Mouse (Mus musculus) limb, embryonic 15.5 days (tissue): Measurements from ENCODE around the gene Actr3b. TPM values are rescaled to one million over a fixed set of nuclear protein-coding genes. Genes with fewer than 3 reads are reported as not detected.
"Not testable (repeated sequence)": the region's sequence is repeated elsewhere in the genome, so short reads cannot be mapped to it uniquely, and the experiment has no call there.

Experiments used
- ATAC-seq: fragments of 200-750 bp; cut with Nextera tagmentation; 2 replicates; pipeline ENCODE4 v1.8.0; 2017; ENCODE audit warnings: low read depth, moderate TSS enrichment; ENCODE audit not compliant: insufficient number of reproducible peaks, low FRiP score, low TSS enrichment
- H3K27ac ChIP-seq: fragments of 300-500 bp; sonication (generic); 2 replicates; pipeline ENCODE4 v1.5.1; 2015; ENCODE audit warnings: moderate library complexity, mild to moderate bottlenecking, inconsistent platforms
- H3K27me3 ChIP-seq: fragments of 300-500 bp; sonication (generic); 2 replicates; pipeline ENCODE4 v1.6.1; 2015; ENCODE audit warnings: inconsistent platforms
- H3K36me3 ChIP-seq: fragments of 300-500 bp; sonication (generic); 2 replicates; pipeline ENCODE4 v1.6.1; 2015; ENCODE audit warnings: inconsistent platforms
- H3K4me1 ChIP-seq: fragments of 300-500 bp; sonication (generic); 2 replicates; pipeline ENCODE4 v1.6.1; 2015; ENCODE audit warnings: inconsistent platforms
- H3K4me2 ChIP-seq: fragments of 300-500 bp; sonication (generic); 2 replicates; pipeline ENCODE4 v1.6.1; 2015; ENCODE audit warnings: mild to moderate bottlenecking, inconsistent platforms
- H3K4me3 ChIP-seq: fragments of 300-500 bp; sonication (generic); 2 replicates; pipeline ENCODE4 v1.5.1; 2015; ENCODE audit warnings: mild to moderate bottlenecking, inconsistent platforms
- H3K9ac ChIP-seq: fragments of 300-500 bp; sonication (generic); 2 replicates; pipeline ENCODE4 v1.6.1; 2015; ENCODE audit warnings: inconsistent platforms
- H3K9me3 ChIP-seq: fragments of 300-500 bp; sonication (generic); 2 replicates; pipeline ENCODE4 v1.6.1; 2016; ENCODE audit warnings: inconsistent platforms
- WGBS: fragments of 180-500 bp; shearing (Covaris S2); methylation state at CpG from one replicate; pipeline ENCODE4 v1.1.7; 2015; 5-methylcytosine and 5-hydroxymethylcytosine counted together
- polyA plus RNA-seq: library from polyadenylated mRNA; unstranded; fragments of >200 nt; fragmentation: Nextera tagmentation; extraction: Ambion mirVana; gene quantifications from 2 replicates; pipeline ENCODE4 v1.2.1, GENCODE M21; 2015

Gene Actr3b
- polyA plus RNA-seq, 1 experiment from 2014 or later, result 4.2 TPM

DNA sequence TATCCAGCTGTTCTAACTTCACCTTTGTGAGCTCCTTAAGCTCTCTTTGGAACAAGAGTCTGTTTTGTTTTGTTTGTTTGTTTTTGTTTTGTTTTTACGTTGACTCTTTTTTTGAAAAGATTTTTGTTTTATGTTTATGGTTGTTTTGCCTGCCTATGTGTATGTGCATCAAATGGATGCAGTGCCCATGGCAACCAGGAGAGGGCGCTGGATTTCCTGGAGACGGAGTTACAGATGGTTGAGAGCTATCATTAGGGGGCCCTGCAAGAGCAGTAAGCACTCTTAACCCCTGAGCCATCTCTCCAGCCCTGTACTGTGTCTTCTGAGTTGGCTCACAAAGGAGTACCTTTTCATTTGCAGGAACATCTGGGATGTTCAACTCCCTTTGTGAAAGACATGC is 110.8 kb downstream of the Actr3b start:
- Histone ChIP-seq H3K27ac (no peak overlapping the region), H3K9me3 (no peaks in the 10 kb centered on the region), H3K4me2 (no peak overlapping the region), H3K4me3 (no peak overlapping the region), H3K9ac (no peak overlapping the region), H3K4me1 (peaks cover 8% of the 10 kb centered on the region; the same call in 1 of the 2 replicates), H3K27me3 (no peaks in the 10 kb centered on the region), H3K36me3 (no peaks in the 10 kb centered on the region)
- 61% methylated on average over 3 of the region's 3 CpGs for WGBS
- no peak for ATAC-seq

DNA sequence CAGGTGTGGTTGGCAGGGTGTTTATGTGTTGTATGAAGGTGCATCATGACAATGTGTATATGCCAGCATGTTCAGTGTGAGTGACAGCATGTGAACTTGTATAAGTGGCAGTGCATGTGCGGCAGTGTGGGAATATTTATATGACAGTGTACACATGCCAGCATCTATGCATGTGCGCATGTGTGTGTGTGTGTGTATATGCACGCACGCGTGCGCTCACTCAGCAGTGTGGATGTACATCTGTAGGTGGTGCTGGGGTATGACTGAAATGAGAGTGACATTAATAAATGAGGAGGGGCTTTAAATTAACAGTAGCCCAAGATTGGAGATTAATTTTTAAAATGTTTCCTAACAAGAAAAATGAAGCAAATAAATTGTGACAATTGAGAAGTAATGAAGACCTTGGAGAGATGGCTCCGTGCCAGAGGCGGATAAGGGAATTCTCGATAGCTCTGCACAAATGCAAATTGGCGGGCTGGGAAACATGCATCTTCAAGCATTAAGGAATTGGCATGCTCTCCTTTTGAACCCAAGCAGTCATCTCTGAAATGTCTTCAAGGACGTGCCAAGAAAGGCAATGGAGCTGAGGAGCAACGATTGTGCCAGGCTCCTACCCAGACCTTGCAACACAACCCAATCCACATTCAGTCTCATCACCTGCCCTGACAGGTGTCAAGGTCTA is 111.7 kb downstream of the Actr3b start:
- H3K9me3 ChIP-seq, result no peaks in the 10 kb centered on the region
- 86% methylated on average over 12 of the region's 12 CpGs for WGBS
- H3K36me3 ChIP-seq, result no peaks in the 10 kb centered on the region
- H3K27ac ChIP-seq, result no peak overlapping the region
- H3K27me3 ChIP-seq, result no peaks in the 10 kb centered on the region
- H3K4me3 ChIP-seq, result no peak overlapping the region
- ATAC-seq, result no peak
- no peak overlapping the region for H3K9ac ChIP-seq
- H3K4me2 ChIP-seq, result no peak overlapping the region
- peaks cover 8% of the 10 kb centered on the region; the same call in 1 of the 2 replicates for H3K4me1 ChIP-seq

DNA sequence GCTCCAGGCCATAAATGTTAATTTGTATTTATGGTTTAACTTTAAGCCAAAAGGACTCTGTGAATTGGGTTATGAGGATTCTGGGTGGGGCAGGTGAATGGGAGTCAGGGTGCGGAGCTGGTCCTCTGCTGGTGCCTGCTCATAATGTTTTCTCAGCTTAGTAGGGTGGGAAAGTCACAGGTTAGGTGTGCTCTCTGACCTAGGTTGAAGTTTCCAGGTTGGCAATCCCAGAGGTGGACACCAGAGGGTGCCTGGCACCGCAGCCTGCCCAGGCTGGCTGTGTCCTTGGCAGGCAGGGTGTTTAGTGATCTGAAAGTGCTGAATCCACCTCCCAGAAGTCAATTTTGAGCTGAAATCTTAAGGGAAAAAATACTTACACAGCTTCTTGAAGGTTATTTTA is 113.2 kb downstream of the Actr3b start:
- no peaks in the 10 kb centered on the region for H3K9me3 ChIP-seq
- 65% methylated on average over 2 of the region's 2 CpGs for WGBS
- H3K4me3 ChIP-seq, result no peak overlapping the region
- no peak overlapping the region for H3K27ac ChIP-seq
- H3K9ac ChIP-seq, result no peak overlapping the region
- no peaks in the 10 kb centered on the region for H3K27me3 ChIP-seq
- H3K36me3 ChIP-seq, result no peaks in the 10 kb centered on the region
- no peak overlapping the region for H3K4me2 ChIP-seq
- no peak for ATAC-seq
- peaks cover 8% of the 10 kb centered on the region; the same call in 1 of the 2 replicates for H3K4me1 ChIP-seq

DNA sequence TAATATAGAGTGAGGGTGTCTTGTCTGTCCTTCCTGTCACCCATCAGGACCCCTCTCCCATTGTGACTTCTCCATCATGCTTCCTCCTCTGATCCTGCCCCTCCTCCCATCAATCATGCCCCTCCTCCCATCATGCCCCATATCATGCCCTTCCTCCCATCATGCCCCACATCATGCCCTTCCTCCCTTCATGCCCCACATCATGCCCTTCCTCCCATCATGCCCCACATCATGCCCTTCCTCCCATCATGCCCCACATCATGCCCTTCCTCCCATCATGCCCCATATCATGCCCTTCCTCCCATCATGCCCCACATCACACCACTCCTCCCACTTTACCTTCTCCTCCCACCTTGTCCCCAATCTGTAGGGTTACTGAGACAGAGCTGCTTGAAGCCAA is 116.1 kb downstream of the Actr3b start:
- H3K4me1 ChIP-seq, H3K27me3 ChIP-seq, ATAC-seq, H3K4me2 ChIP-seq, H3K4me3 ChIP-seq, H3K9ac ChIP-seq, H3K27ac ChIP-seq, H3K36me3 ChIP-seq, H3K9me3 ChIP-seq: not testable (repeated sequence)

DNA sequence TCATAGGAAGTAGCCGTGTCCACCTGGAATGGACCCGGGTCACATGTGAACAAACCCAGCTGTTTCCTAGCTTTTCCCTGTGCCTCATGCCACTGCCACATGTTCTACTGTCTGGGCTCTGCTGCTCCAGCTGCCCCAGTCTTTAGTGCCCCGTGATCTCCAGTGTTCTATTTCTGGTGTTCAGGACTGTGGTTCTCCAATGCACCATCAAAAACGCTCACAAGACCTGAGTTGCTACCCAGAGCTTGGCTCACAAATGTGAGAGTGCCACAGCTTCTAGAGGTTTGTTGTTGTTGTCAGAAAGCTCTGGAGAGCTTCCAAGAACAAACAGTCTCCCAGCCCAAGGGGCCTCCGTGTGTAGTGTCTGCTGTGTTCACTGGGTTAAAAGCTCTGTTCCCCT is 117.5 kb downstream of the Actr3b start:
- H3K27ac ChIP-seq, result no peak overlapping the region
- no peaks in the 10 kb centered on the region for H3K9me3 ChIP-seq
- H3K4me1 ChIP-seq, result no peaks in the 10 kb centered on the region
- no peaks in the 10 kb centered on the region for H3K36me3 ChIP-seq
- no peaks in the 10 kb centered on the region for H3K27me3 ChIP-seq
- 71% methylated on average over 5 of the region's 5 CpGs for WGBS
- H3K4me3 ChIP-seq, result no peak overlapping the region
- no peak for ATAC-seq
- no peak overlapping the region for H3K4me2 ChIP-seq
- no peak overlapping the region for H3K9ac ChIP-seq

DNA sequence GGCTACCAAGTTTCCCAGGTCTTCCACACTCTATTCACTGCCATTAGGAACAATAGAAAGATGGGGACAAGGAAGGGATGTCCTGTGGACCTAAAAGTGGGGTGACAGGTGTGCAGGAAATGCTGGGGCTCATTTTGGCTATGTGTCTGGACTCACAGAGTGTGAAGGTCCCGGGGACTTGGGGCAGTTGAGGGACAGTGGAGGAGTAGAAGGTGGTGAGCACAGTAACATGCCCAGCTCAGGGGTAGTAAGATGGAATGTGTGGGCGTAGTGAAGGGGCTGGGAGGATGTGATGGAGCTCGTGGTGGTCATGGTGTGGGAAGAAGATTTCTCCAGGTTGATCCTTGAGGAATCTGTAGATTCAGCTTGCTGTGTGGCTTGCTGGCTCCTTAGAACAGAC is 118.2 kb downstream of the Actr3b start:
- ATAC-seq, result no peak
- no peak overlapping the region for H3K4me2 ChIP-seq
- no peak overlapping the region for H3K27ac ChIP-seq
- no peaks in the 10 kb centered on the region for H3K4me1 ChIP-seq
- H3K27me3 ChIP-seq, result no peaks in the 10 kb centered on the region
- no peak overlapping the region for H3K4me3 ChIP-seq
- no peaks in the 10 kb centered on the region for H3K36me3 ChIP-seq
- H3K9me3 ChIP-seq, result no peaks in the 10 kb centered on the region
- 75% methylated on average over 3 of the region's 3 CpGs for WGBS
- no peak overlapping the region for H3K9ac ChIP-seq

DNA sequence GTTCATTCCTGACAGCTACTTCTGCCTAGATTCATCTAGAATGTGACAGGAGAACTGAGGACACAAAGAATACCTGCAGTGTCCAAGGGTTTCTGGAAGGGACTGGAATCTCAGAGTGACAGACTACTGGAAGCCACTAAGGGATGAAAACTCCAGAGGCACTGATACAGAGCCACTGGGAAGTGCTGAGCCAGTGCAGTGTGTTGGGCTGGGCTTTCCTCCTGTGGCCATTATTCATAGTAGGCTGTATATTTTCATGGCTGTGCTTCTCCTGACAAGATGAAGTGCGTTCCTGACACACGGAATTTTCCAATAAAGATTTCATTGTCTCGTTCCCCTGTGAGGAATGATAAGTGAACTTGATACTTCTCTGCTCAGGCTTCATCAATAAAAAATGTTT is 126.9 kb downstream of the Actr3b start:
- no peak overlapping the region for H3K4me2 ChIP-seq
- no peak overlapping the region for H3K9ac ChIP-seq
- H3K9me3 ChIP-seq, result no peaks in the 10 kb centered on the region
- no peak for ATAC-seq
- no peaks in the 10 kb centered on the region for H3K4me1 ChIP-seq
- no peaks in the 10 kb centered on the region for H3K27me3 ChIP-seq
- H3K27ac ChIP-seq, result no peak overlapping the region
- WGBS, result 50% methylated on average over 3 of the region's 3 CpGs
- no peaks in the 10 kb centered on the region for H3K36me3 ChIP-seq
- H3K4me3 ChIP-seq, result no peak overlapping the region

DNA sequence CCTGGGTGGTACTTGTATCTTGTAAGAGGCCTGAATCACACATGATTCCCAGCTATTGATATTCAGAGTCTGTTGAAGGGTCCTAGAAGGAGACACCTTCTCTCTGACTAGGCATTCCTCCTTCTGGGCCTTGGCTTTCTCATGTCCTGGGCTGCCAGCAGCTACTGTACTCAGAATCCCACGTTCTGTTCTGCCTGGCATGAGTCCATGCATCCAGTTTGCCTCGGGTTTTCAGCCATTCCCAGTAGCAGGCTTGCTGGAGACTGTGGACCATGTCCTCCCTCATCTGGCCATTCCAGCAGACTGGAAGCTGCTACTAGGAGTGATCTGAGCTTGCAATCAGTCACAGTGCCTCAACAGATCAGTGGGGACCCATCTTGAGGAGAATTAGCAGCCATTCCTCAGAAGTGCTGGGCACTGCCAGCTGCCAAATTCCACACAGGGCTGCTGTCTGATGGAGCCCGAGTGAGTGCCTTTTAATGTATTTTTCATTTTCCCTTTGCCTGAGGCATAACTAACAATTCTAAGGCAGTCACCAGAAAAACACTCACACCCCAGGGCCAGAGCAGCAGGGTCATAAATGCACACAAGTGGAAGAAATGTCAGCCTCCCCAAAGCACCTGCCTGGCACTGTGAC is 130.1 kb downstream of the Actr3b start:
- 28% methylated on average over 3 of the region's 3 CpGs for WGBS

DNA sequence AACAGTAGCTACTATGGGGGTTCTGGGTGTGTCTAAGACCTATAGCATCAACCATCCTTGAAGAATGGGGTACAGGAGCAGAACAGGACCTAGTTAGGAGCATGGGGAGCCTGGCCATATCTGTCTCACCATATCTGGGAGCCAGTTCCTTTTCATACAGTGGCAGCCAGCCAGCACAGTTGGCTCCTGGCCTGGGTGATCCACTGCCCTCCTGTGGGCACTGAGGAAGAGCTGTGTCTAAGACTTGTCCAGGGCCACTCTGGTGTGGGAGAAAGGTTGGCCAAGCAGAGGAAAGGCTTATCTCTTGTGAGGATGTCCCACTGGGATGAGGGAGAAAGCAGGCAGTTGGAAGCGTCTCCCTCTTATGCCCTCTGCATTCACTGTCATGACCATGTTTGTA is 131.5 kb downstream of the Actr3b start:
- no peak overlapping the region for H3K9ac ChIP-seq
- no peak overlapping the region for H3K4me3 ChIP-seq
- no peak overlapping the region for H3K4me2 ChIP-seq
- no peak overlapping the region for H3K27ac ChIP-seq
- no peaks in the 10 kb centered on the region for H3K4me1 ChIP-seq
- ATAC-seq, result no peak
- H3K9me3 ChIP-seq, result no peaks in the 10 kb centered on the region
- no peaks in the 10 kb centered on the region for H3K27me3 ChIP-seq
- WGBS, result 91% methylated on average over 1 of the region's 1 CpGs
- no peaks in the 10 kb centered on the region for H3K36me3 ChIP-seq

More for the DNA sequence above, 130.1 kb downstream of the Actr3b start:
- Histone ChIP-seq H3K4me3 (no peak overlapping the region), H3K9ac (no peak overlapping the region), H3K27ac (no peak overlapping the region), H3K36me3 (no peaks in the 10 kb centered on the region), H3K9me3 (no peaks in the 10 kb centered on the region), H3K27me3 (no peaks in the 10 kb centered on the region), H3K4me2 (no peak overlapping the region), H3K4me1 (no peaks in the 10 kb centered on the region)
- ATAC-seq, result no peak

Other genes with a start within 250 kb of the Actr3b start
- gene Cct8l1, start 243.9 kb upstream of the Actr3b start, polyA plus RNA-seq, result 0.09 TPM in 1 of 2 replicates, not detected in the other
- gene Xrcc2, start 54.2 kb upstream of the Actr3b start, polyA plus RNA-seq, result 6.5 and 7.0 TPM in 2 replicates
- gene Gm21663, start 182.4 kb downstream of the Actr3b start, polyA plus RNA-seq, result 0.19 TPM in 1 of 2 replicates, not detected in the other
- gene Gm21671, start 194.4 kb downstream of the Actr3b start, polyA plus RNA-seq, result 0.10 TPM in 1 of 2 replicates, not detected in the other
- 0.14 TPM in 1 of 2 replicates, not detected in the other for gene Gm21680, start 212.7 kb downstream of the Actr3b start, polyA plus RNA-seq
- 0.12 TPM in 1 of 2 replicates, not detected in the other for gene Gm21698, start 228.7 kb downstream of the Actr3b start, polyA plus RNA-seq
- gene Gm1979, start 244.8 kb downstream of the Actr3b start, polyA plus RNA-seq, result not detected in 2 replicates